Mouse (Mus musculus): ENCODE data around the gene 2310022A10Rik. TPM values are rescaled to one million over a fixed set of nuclear protein-coding genes. Genes with fewer than 3 reads are reported as not detected.

Gene 2310022A10Rik
- total and polyA plus RNA-seq, 3 experiments, result 7.2 to 30.7 (median 7.8) TPM

DNA sequence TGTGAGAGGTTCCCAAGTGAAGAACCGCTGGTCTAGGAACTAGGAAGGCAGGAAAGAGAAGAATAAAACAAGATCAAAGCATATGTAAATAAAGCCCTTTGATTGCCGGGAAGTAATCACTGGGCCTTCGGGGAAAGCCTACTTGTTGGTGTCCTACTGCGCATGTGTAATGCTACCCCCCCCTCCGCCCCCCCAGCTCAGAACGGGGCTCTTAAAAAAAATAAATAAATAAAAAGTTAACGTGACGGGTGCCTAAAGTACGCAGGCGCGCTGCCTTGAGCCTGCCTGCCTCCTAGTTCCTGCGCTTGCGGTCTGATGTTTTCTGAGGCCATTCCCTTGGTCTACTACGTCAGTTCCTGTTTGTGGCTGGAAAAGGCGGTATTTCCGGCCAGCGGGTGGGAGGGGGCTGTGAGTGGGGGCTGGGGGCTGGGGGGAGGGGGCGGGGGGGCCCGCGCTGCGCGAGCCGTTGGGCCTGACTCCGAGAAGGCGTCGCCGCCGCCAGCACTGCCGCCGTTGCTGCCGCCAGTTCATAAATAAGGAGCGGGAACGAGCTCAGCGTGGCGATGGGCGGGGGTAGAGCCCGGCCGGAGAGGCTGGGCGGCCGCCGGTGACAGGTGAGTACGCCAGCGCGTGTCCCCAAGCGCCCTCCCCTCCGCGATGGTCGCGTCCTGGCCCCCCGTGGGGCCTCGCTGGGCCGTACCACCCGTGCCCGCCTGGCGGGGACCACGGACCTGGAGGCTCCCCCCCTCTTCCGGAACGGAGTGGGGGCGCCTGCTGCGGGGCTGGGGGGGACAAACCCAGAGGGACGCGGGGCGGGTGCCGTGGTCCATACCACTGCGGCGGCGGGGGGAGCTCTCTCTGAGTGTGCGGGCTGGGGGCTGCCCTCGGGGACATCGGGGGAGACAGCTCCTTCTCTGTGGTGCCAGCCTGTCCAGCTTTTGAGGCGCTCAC, 38.5 kb downstream of the 2310022A10Rik start, which contains the start of gene Akt2 (continued):
- TF ChIP-seq ETS1 (conservative IDR thresholded peaks at IDR 0.05; ENCODE audit: low read depth, low read length) (peak; percentile 54; the same call in 1 of the 2 replicates), POLR2AphosphoS2 (IDR thresholded peaks at IDR 0.05; ENCODE audit: low read depth, low read length) (0 out of 2 replicates have a peak, but pooled peaks have one; percentile 32), CHD2 (IDR thresholded peaks at IDR 0.05; ENCODE audit: low read length) (peak; percentile 77), CHD1 (IDR thresholded peaks at IDR 0.05; ENCODE audit: low read depth, low read length) (peak; percentile 97), ZNF384 (IDR thresholded peaks at IDR 0.05; ENCODE audit: low read depth, low read length) (peak; percentile 98), POLR2A (IDR thresholded peaks at IDR 0.05; ENCODE audit: low read depth, low read length) (peak; percentile 58), JUND (conservative IDR thresholded peaks at IDR 0.05; ENCODE audit: low read depth, low read length) (no peak; the same call in 1 of the 2 replicates), IRF4 (IDR thresholded peaks at IDR 0.05; ENCODE audit: low read depth, low read length) (peak; percentile 44; the same call in 1 of the 2 replicates)

- dilution Hi-C loops (cut with MboI; ENCODE audit: extremely low pct_ligation_motif_present, extremely low pct_unique_long_range_greater_than_20kb, low sequenced_read_pairs), result no loop called here
- no peaks in the 10 kb centered on the region for H3K9me3 ChIP-seq (replicated peaks; ENCODE audit: low read length)
- peaks cover 0 to 41% of the 10 kb centered on the region in 2 experiments for H3K36me3 ChIP-seq (replicated peaks in 1 of 2; ENCODE audit: control insufficient read depth in 1 of 2, insufficient read depth in 1 of 2, low read length in 1 of 2)
- 0 out of 2 replicates have a peak, but pooled peaks cover 11% of the 10 kb centered on the region for H3K79me2 ChIP-seq (replicated peaks; ENCODE audit: control insufficient read depth, extremely low read depth, insufficient read depth, poor library complexity, severe bottlenecking)
- H3K4me1 ChIP-seq (ENCODE audit: control insufficient read depth in 1 of 2, insufficient read depth in 2 of 2), result peaks cover 28 to 50% of the 10 kb centered on the region in 2 experiments
- H3K27ac ChIP-seq (ENCODE audit: insufficient read depth, low read depth), result peak overlapping the region; percentile 82
- peak overlapping the region; percentile 62 for H3K4me2 ChIP-seq (ENCODE audit: insufficient read depth, low read depth, poor library complexity, severe bottlenecking)
- no peaks in the 10 kb centered on the region for H3K27me3 ChIP-seq (replicated peaks)
- peak overlapping the region; percentile 71 to 85 (median 80) for H3K4me3 ChIP-seq (replicated peaks in 1 of 3; ENCODE audit: low read depth in 2 of 3, low read length in 2 of 3, poor library complexity in 1 of 3)
- TF ChIP-seq CTCF (conservative IDR thresholded peaks at IDR 0.05 in 1 of 2, IDR thresholded peaks at IDR 0.05 in 1 of 2; ENCODE audit: low read depth in 2 of 2, low read length in 2 of 2) (no peak), USF2 (conservative IDR thresholded peaks at IDR 0.05; ENCODE audit: low read depth, low read length) (no peak), CHD2 (IDR thresholded peaks at IDR 0.05; ENCODE audit: low read length) (no peak)
- H3K9ac ChIP-seq (ENCODE audit: insufficient read depth, low read depth), result peak overlapping the region; percentile 89
- DNase-seq (ENCODE audit: extremely low read depth), result peak; percentile 43
- in situ Hi-C loops (cut with MboI; ENCODE audit: low pct_ligation_motif_present, low pct_unique_long_range_greater_than_20kb, low sequenced_read_pairs), result no loop called here
Observed at GRCm38 (mm10) chr7:27592217-27592929, 39.3 kb downstream of the 2310022A10Rik start.

DNA sequence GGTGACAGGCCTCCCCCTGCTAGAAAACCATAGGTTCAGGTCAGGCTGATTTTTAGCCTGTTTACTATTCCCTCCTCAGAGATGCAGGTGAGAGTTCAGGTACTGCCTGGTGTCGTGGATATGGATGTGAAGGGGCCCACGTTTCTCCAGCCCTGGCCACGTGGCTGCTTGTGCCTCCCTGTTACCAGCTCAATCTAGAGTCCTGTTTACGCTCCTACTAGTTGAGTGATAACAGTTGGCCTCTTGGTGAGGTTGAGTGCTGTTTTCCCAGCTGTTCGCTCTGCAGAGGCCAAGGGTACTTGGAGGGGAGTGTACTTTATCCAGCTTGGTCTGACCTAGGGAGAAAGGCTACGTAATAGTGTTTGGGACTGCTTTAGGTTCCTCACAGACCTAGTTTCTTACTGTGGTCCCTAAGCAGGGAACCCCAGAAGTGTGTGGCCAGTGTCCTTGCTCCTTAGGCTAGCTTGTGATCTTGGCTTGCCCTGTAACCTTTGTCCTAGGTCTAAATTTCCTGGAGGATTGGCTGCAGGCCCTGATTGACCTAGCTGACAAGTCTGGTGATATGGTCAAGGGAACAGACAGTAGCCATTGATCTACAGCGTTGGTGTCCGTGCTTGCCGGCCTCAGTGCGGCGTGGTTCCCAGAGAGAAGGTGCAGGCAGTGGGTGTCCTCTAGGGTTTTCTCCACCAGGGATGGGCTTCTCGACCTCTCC, 40.1 kb downstream of the 2310022A10Rik start:
- TF ChIP-seq CHD2 (IDR thresholded peaks at IDR 0.05; ENCODE audit: low read length) (no peak), MAX (IDR thresholded peaks at IDR 0.05; ENCODE audit: low read length) (0 out of 2 replicates have a peak, but pooled peaks have one; percentile 14)
- Histone ChIP-seq H3K9me3 (replicated peaks; ENCODE audit: low read length) (no peaks in the 10 kb centered on the region), H3K9ac (ENCODE audit: insufficient read depth, low read depth) (no peak overlapping the region), H3K4me1 (ENCODE audit: control insufficient read depth in 1 of 2, insufficient read depth in 2 of 2) (peaks cover 28 to 55% of the 10 kb centered on the region in 2 experiments), H3K27me3 (replicated peaks) (no peaks in the 10 kb centered on the region), H3K79me2 (replicated peaks; ENCODE audit: control insufficient read depth, extremely low read depth, insufficient read depth, poor library complexity, severe bottlenecking) (0 out of 2 replicates have a peak, but pooled peaks cover 11% of the 10 kb centered on the region), H3K27ac (ENCODE audit: insufficient read depth, low read depth) (no peak overlapping the region), H3K4me2 (ENCODE audit: insufficient read depth, low read depth, poor library complexity, severe bottlenecking) (peak overlapping the region; percentile 62), H3K36me3 (replicated peaks in 1 of 2; ENCODE audit: control insufficient read depth in 1 of 2, insufficient read depth in 1 of 2, low read length in 1 of 2) (peaks cover 0 to 44% of the 10 kb centered on the region in 2 experiments), H3K4me3 (replicated peaks in 1 of 3; ENCODE audit: low read depth in 2 of 3, low read length in 2 of 3, poor library complexity in 1 of 3) (peak overlapping the region in 2 of 3 experiments; percentile 71 to 85)
- in situ Hi-C loops (cut with MboI; ENCODE audit: low pct_ligation_motif_present, low pct_unique_long_range_greater_than_20kb, low sequenced_read_pairs), result no loop called here
- dilution Hi-C loops (cut with MboI; ENCODE audit: extremely low pct_ligation_motif_present, extremely low pct_unique_long_range_greater_than_20kb, low sequenced_read_pairs), result no loop called here
- no peak for DNase-seq (ENCODE audit: extremely low read depth)

Measured in CH12.LX (cell line).